ENCODE assay signal across 26 mouse cellular contexts in genomic region chr13:73881347-73881746, GRCm38 (mm10). TPM values are rescaled to one million over a fixed set of nuclear protein-coding genes. Genes with fewer than 3 reads are reported as not detected.
A peak's percentile ranks its signal among the peaks of the same experiment; 100 is the strongest.
DNase-seq lines count a peak whose midpoint lies in the region; ATAC-seq and TF ChIP-seq lines count a peak whose summit lies in the region.
"Had no signal": no experiment of that assay in that cellular context is flagged by ENCODE, and none has a peak within 500 bp of the region (broad histone marks: within the 10 kb centered on the region; RNA-seq: fewer than 3 reads in every experiment).

No protein-coding gene starts in this region.

- no peaks in the 10 kb centered on the region for H3K27me3 ChIP-seq in heart, embryonic 11.5 days (ENCODE audit: control insufficient read depth, insufficient read depth, low read length)
- H3K27me3 ChIP-seq in myocyte (ENCODE audit: control insufficient read depth, insufficient read depth, insufficient read length): no peaks in the 10 kb centered on the region
- H3K27me3 ChIP-seq: forebrain, embryonic 13.5 days; heart, embryonic 12.5 days; midbrain, embryonic 13.5 days; neural tube, embryonic 12.5 days had no signal

- H3ac ChIP-seq in myocyte (ENCODE audit: control insufficient read depth, insufficient read length): no peak overlapping the region

- no peaks in the 10 kb centered on the region for H3K4me1 ChIP-seq in heart, embryonic 11.5 days (ENCODE audit: control insufficient read depth, insufficient read depth, low read length)
- H3K4me1 ChIP-seq: forebrain, embryonic 13.5 days; megakaryocyte, embryonic 14.5 days; midbrain, embryonic 13.5 days; neural tube, embryonic 12.5 days had no signal

- no peaks in the 10 kb centered on the region for H3K79me2 ChIP-seq in myocyte (ENCODE audit: control insufficient read depth, insufficient read depth)

- no peak overlapping the region for H3K27ac ChIP-seq in heart, embryonic 11.5 days (ENCODE audit: low read depth, low read length)
- H3K27ac ChIP-seq: forebrain, embryonic 13.5 days; hindbrain, postnatal 0 days; midbrain, embryonic 13.5 days; neural tube, embryonic 12.5 days had no signal

- no peak for TF ChIP-seq POLR2A in myocyte (IDR thresholded peaks at IDR 0.05; ENCODE audit: insufficient read length, low read depth)

- ATAC-seq in heart, embryonic 11.5 days (replicated peaks; ENCODE audit: insufficient number of reproducible peaks, low FRiP score, low TSS enrichment): no peak
- ATAC-seq: forebrain, embryonic 13.5 days; hindbrain, postnatal 0 days; intestine, embryonic 16.5 days; liver, postnatal 0 days; midbrain, embryonic 13.5 days had no signal

- DNase-seq in adrenal gland, postnatal 36 days: peak; percentile 8 to 23
- no peak for DNase-seq in adrenal gland, postnatal 25 days
- peak; percentile 45 for DNase-seq in heart, adult 8-10 months (ENCODE audit: low spot score)
- DNase-seq in NIH3T3 (ENCODE audit: low read depth): peak; percentile 35
- DNase-seq in frontal cortex, postnatal 10 days (ENCODE audit: low spot score in 2 of 2): no peak
- DNase-seq: B cell, adult 2 months; cerebellum, adult 9-10 months; gastrocnemius, postnatal 14 days; kidney, adult 9 months; kidney, postnatal 25 days; layer of hippocampus, postnatal 36 days; liver, postnatal 0 days; lung, postnatal 10 days; right cerebral cortex, postnatal 25 days; thymus, postnatal 14 days had no signal

- WGBS in heart, embryonic 11.5 days (ENCODE audit: insufficient replicate concordance): 70% methylated on average over 8 of the region's 8 CpGs

- H3K9ac ChIP-seq in heart, embryonic 11.5 days (ENCODE audit: low read depth, low read length): no peak overlapping the region
- H3K9ac ChIP-seq: forebrain, embryonic 13.5 days; heart, embryonic 12.5 days; liver, postnatal 0 days; midbrain, embryonic 13.5 days; neural tube, embryonic 12.5 days had no signal

- H3K9me3 ChIP-seq in heart, embryonic 11.5 days (replicated peaks; ENCODE audit: control insufficient read depth, low read length): no peaks in the 10 kb centered on the region
- H3K9me3 ChIP-seq: forebrain, embryonic 13.5 days; midbrain, embryonic 13.5 days; neural tube, embryonic 12.5 days had no signal

- no peak overlapping the region for H3K4me2 ChIP-seq in heart, embryonic 11.5 days
- peak overlapping the region; percentile 4 for H3K4me2 ChIP-seq in myocyte (ENCODE audit: low read depth)
- H3K4me2 ChIP-seq: forebrain, embryonic 13.5 days; heart, embryonic 12.5 days; liver, embryonic 11.5 days; midbrain, embryonic 13.5 days; neural tube, embryonic 12.5 days had no signal

- no peaks in the 10 kb centered on the region for H3K36me3 ChIP-seq in heart, embryonic 11.5 days (ENCODE audit: control insufficient read depth, insufficient read depth, low read length)
- no peaks in the 10 kb centered on the region for H3K36me3 ChIP-seq in myocyte (ENCODE audit: control insufficient read depth, insufficient read depth)
- H3K36me3 ChIP-seq: heart, embryonic 12.5 days; midbrain, embryonic 13.5 days; neural tube, embryonic 12.5 days had no signal

- H3K4me3 ChIP-seq in heart, embryonic 11.5 days (ENCODE audit: low read depth, low read length): no peak overlapping the region
- H3K4me3 ChIP-seq in myocyte: no peak overlapping the region
- H3K4me3 ChIP-seq: forebrain, embryonic 13.5 days; heart, embryonic 12.5 days; megakaryocyte, embryonic 14.5 days; midbrain, embryonic 13.5 days; neural tube, embryonic 12.5 days had no signal

TF ChIP-seq in myocyte, 11 proteins besides CTCF, POLR2A, EP300 and RAD21:
- no peak for TF ChIP-seq MYOG (IDR thresholded peaks at IDR 0.05; ENCODE audit: control insufficient read depth in 1 of 3, insufficient read depth in 1 of 3, insufficient read length in 2 of 3, low read depth in 2 of 3)
- TF ChIP-seq CEBPB (IDR thresholded peaks at IDR 0.05; ENCODE audit: insufficient read depth, poor library complexity, severe bottlenecking): peak; percentile 80
- no peak for TF ChIP-seq E2F4 (IDR thresholded peaks at IDR 0.05; ENCODE audit: insufficient read depth)

RNA-seq across cellular contexts. Expression of gene Nkd2, which starts 33.9 kb away (rescaled TPM):
- total RNA-seq in adrenal gland, postnatal 36 days (2021): 1 to 10 TPM; 1.3 to 1.9 TPM
- 1.2 and 1.8 TPM in 2 replicates for total RNA-seq in adrenal gland, postnatal 25 days (2021)
- 1 to 10 TPM in 3 of 4 experiments, under 1 TPM in 1; 0.75 to 1.9 (median 1.2) TPM for total RNA-seq in heart, adult 8-10 months (2022)
- 2.3 and 2.4 TPM in 2 replicates for polyA plus RNA-seq in heart, embryonic 11.5 days (2014; fragmentation: Nextera tagmentation; extraction: Ambion mirVana)
- 0.05 TPM for polyA plus RNA-seq in myocyte (2012; fragmentation: generic; extraction: Trizol)
- total RNA-seq: MEL had no signal

RNA-seq across cellular contexts. Expression of gene Trip13, which starts 56.2 kb away (rescaled TPM):
- 1 to 10 TPM; 1.7 to 1.9 TPM for total RNA-seq in adrenal gland, postnatal 36 days (2021)
- total RNA-seq in adrenal gland, postnatal 25 days (2021): 1.4 and 3.3 TPM in 2 replicates
- under 1 TPM; 0.16 to 0.89 (median 0.20) TPM for total RNA-seq in heart, adult 8-10 months (2022)
- polyA plus RNA-seq in heart, embryonic 11.5 days (2014; fragmentation: Nextera tagmentation; extraction: Ambion mirVana): 36.5 and 37.5 TPM in 2 replicates
- 3.4 TPM for polyA plus RNA-seq in myocyte (2012; fragmentation: generic; extraction: Trizol)

RNA-seq across cellular contexts. Expression of gene Brd9, which starts 56.3 kb away (rescaled TPM):
- 10 to 100 TPM; 30.9 to 31.7 TPM for total RNA-seq in adrenal gland, postnatal 36 days (2021)
- 29.2 and 37.5 TPM in 2 replicates for total RNA-seq in adrenal gland, postnatal 25 days (2021)
- 10 to 100 TPM; 16.8 to 22.5 (median 20.7) TPM for total RNA-seq in heart, adult 8-10 months (2022)
- 41.7 and 47.0 TPM in 2 replicates for polyA plus RNA-seq in heart, embryonic 11.5 days (2014; fragmentation: Nextera tagmentation; extraction: Ambion mirVana)
- polyA plus RNA-seq in myocyte (2012; fragmentation: generic; extraction: Trizol): 15.8 TPM

Comparison
In these comparisons a context has a peak if more than half of its experiments do, and no peak if none do; other contexts are left out.
1. DNase-seq: peak in adrenal gland, postnatal 36 days (2 of 2), heart, adult 8-10 months (single experiment) and NIH3T3 (single experiment); none in adrenal gland, postnatal 25 days (single experiment) and frontal cortex, postnatal 10 days (0 of 2).